In the genomic region with DNA sequence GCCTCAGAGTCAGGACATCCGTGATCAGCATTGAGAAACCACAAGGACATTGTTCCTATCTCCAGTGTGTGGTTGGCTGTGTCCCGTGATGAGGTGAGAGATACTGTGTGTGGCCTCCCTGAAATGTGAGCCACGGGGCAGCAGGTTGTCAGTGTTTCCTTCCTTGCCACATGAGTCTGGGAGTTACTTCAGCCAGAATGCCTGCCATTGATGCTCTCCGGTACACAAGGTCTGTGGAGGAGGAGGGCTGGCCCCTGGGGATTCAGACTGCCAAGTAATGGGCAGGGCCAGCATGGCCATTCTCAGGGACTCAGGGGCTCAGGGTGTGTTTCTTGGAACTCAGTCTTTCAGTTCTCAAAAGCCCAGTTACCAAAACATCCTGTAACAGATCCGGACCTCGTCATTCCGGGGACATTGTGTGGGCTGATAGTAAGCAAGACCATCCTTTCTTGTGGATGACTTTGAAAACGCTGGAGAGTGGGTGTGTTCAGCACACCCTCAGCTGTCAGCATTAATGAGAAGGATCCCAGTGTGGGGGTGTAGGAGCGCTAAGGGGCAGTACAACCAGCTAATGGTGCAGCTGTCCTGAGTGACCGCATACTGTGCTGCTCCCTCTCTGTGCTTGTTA, we compare ENCODE assay signal across 9 mouse cellular contexts. TPM values are rescaled to one million over a fixed set of nuclear protein-coding genes. Genes with fewer than 3 reads are reported as not detected.
DNase-seq lines count a peak whose midpoint lies in the region; ATAC-seq and TF ChIP-seq lines count a peak whose summit lies in the region.
"Had no signal": no experiment of that assay in that cellular context is flagged by ENCODE, and none has a peak within 500 bp of the region (broad histone marks: within the 10 kb centered on the region; RNA-seq: fewer than 3 reads in every experiment).

No protein-coding gene starts in this region.

- peaks cover 11% of the 10 kb centered on the region for H3K36me3 ChIP-seq in heart, embryonic 16.5 days (ENCODE audit: control insufficient read depth, insufficient read depth)
- no peaks in the 10 kb centered on the region for H3K36me3 ChIP-seq in liver, embryonic 16.5 days (ENCODE audit: control insufficient read depth, insufficient read depth)

- H3K4me3 ChIP-seq in heart, embryonic 16.5 days (ENCODE audit: low read length), result 0 out of 2 replicates have a peak overlapping the region, but pooled peaks have one; percentile 5
- 0 out of 2 replicates have a peak overlapping the region, but pooled peaks have one; percentile 3 for H3K4me3 ChIP-seq in liver, embryonic 16.5 days (ENCODE audit: low read depth, low read length)
- H3K4me3 ChIP-seq in cerebellum, adult 2 months (replicated peaks; ENCODE audit: insufficient read depth, low read depth, low read length), result no peak overlapping the region

- no peak for ATAC-seq in heart, embryonic 16.5 days (replicated peaks; ENCODE audit: extremely low read depth, insufficient read depth, low FRiP score)
- ATAC-seq in liver, embryonic 16.5 days (ENCODE audit: low read depth), result no peak

- H3K4me1 ChIP-seq in heart, embryonic 16.5 days (ENCODE audit: control insufficient read depth, insufficient read depth, low read length), result peaks cover 38% of the 10 kb centered on the region
- H3K4me1 ChIP-seq in liver, embryonic 16.5 days (ENCODE audit: control insufficient read depth, low read depth, low read length), result peaks cover 49% of the 10 kb centered on the region
- peaks cover 22% of the 10 kb centered on the region for H3K4me1 ChIP-seq in cerebellum, adult 2 months (ENCODE audit: control insufficient read depth, insufficient read depth, low read length)

- TF ChIP-seq POLR2A in cerebellum, adult 2 months (IDR thresholded peaks at IDR 0.05; ENCODE audit: borderline replicate concordance, insufficient read depth, low read length), result no peak

- peak; percentile 50 to 72 for DNase-seq in adrenal gland, adult (ENCODE audit: inconsistent age in 2 of 2, low spot score in 1 of 2)
- DNase-seq in adrenal gland, postnatal 4 days (ENCODE audit: low spot score in 2 of 2), result no peak
- DNase-seq in Muller cell, postnatal 12 days (ENCODE audit: inconsistent ontology term), result peak; percentile 75
- no peak for DNase-seq in cerebellum, adult 2 months
- no peak for DNase-seq in thymus, postnatal 14 days
- no peak for DNase-seq in layer of hippocampus, adult 8-10 months (ENCODE audit: low spot score in 2 of 2)

- H3K27me3 ChIP-seq in heart, embryonic 16.5 days (ENCODE audit: control insufficient read depth, insufficient read depth, low read length), result no peaks in the 10 kb centered on the region
- no peaks in the 10 kb centered on the region for H3K27me3 ChIP-seq in liver, embryonic 16.5 days (ENCODE audit: control insufficient read depth, insufficient read depth, low read depth, low read length)
- H3K27me3 ChIP-seq in cerebellum, adult 2 months (ENCODE audit: control insufficient read depth, insufficient read depth, low read length), result no peaks in the 10 kb centered on the region

- H3K4me2 ChIP-seq in heart, embryonic 16.5 days (ENCODE audit: low read depth, low read length), result peak overlapping the region; percentile 14; the same call in 1 of the 2 replicates
- H3K4me2 ChIP-seq in liver, embryonic 16.5 days (ENCODE audit: low read depth, low read length), result peak overlapping the region; percentile 96

- 65% methylated on average over 10 of the region's 10 CpGs for WGBS in heart, embryonic 16.5 days
- WGBS in liver, embryonic 16.5 days (ENCODE audit: insufficient replicate concordance), result 23% methylated on average over 10 of the region's 10 CpGs
- 51% methylated on average over 10 of the region's 10 CpGs for WGBS in cerebellum, adult 2 months

- no peak overlapping the region for H3K9ac ChIP-seq in heart, embryonic 16.5 days (ENCODE audit: low read length)
- no peak overlapping the region for H3K9ac ChIP-seq in liver, embryonic 16.5 days (ENCODE audit: low read depth, low read length)

- peak overlapping the region; percentile 30; the same call in 1 of the 2 replicates for H3K27ac ChIP-seq in heart, embryonic 16.5 days (ENCODE audit: low read length)
- peak overlapping the region; percentile 8 for H3K27ac ChIP-seq in liver, embryonic 16.5 days (ENCODE audit: low read length)
- no peak overlapping the region for H3K27ac ChIP-seq in cerebellum, adult 2 months (ENCODE audit: insufficient read depth, low read length)

- no peak for TF ChIP-seq CTCF in cerebellum, adult 2 months (IDR thresholded peaks at IDR 0.05; ENCODE audit: borderline replicate concordance, insufficient read depth, low read depth, low read length)

- no peaks in the 10 kb centered on the region for H3K9me3 ChIP-seq in heart, embryonic 16.5 days (replicated peaks; ENCODE audit: control insufficient read depth, low read length)
- H3K9me3 ChIP-seq in liver, embryonic 16.5 days (replicated peaks; ENCODE audit: control insufficient read depth, low read length), result no peaks in the 10 kb centered on the region

RNA-seq across cellular contexts. Expression of gene Pttg1ip, which starts 2.4 kb away (rescaled TPM):
- 100 to 1,000 TPM; 176 to 186 TPM for total RNA-seq in adrenal gland, postnatal 4 days (2021)
- 127 and 132 TPM in 2 replicates for polyA plus RNA-seq in heart, embryonic 16.5 days (2015; fragmentation: Nextera tagmentation; extraction: Ambion mirVana)
- polyA plus RNA-seq in liver, embryonic 16.5 days (2015; fragmentation: Nextera tagmentation; extraction: Ambion mirVana), result 87.3 and 94.5 TPM in 2 replicates
- polyA plus RNA-seq in cerebellum, adult 2 months (2012; rRNA removed), result 113 and 118 TPM in 2 replicates
- 10 to 100 TPM; 79.3 to 96.1 (median 86.9) TPM for total RNA-seq in layer of hippocampus, adult 8-10 months (2022)

RNA-seq across cellular contexts. Expression of gene Sumo3, which starts 22.0 kb away (rescaled TPM):
- 100 to 1,000 TPM; 181 to 183 TPM for total RNA-seq in adrenal gland, postnatal 4 days (2021)
- polyA plus RNA-seq in heart, embryonic 16.5 days (2015; fragmentation: Nextera tagmentation; extraction: Ambion mirVana), result 157 and 170 TPM in 2 replicates
- polyA plus RNA-seq in liver, embryonic 16.5 days (2015; fragmentation: Nextera tagmentation; extraction: Ambion mirVana), result 82.3 and 92.2 TPM in 2 replicates
- polyA plus RNA-seq in cerebellum, adult 2 months (2012; rRNA removed), result 301 and 310 TPM in 2 replicates
- 100 to 1,000 TPM; 144 to 152 (median 147) TPM for total RNA-seq in layer of hippocampus, adult 8-10 months (2022)

RNA-seq across cellular contexts. Expression of gene Gm49325, which starts 22.1 kb away (rescaled TPM):
- 10 to 100 TPM; 18.1 to 27.7 TPM for total RNA-seq in adrenal gland, postnatal 4 days (2021)
- polyA plus RNA-seq in heart, embryonic 16.5 days (2015; fragmentation: Nextera tagmentation; extraction: Ambion mirVana), result 4.6 TPM in 1 of 2 replicates, not detected in the other
- polyA plus RNA-seq in liver, embryonic 16.5 days (2015; fragmentation: Nextera tagmentation; extraction: Ambion mirVana), result 0.61 TPM in 1 of 2 replicates, not detected in the other
- polyA plus RNA-seq in cerebellum, adult 2 months (2012; rRNA removed), result 33.8 and 37.7 TPM in 2 replicates
- 10 to 100 TPM in 3 of 4 experiments, 1 to 10 TPM in 1; 7.6 to 33.3 (median 12.1) TPM for total RNA-seq in layer of hippocampus, adult 8-10 months (2022)
- polyA plus RNA-seq: gonadal fat pad, adult 2 months had no signal

RNA-seq across cellular contexts. Expression of gene Ube2g2, which starts 38.2 kb away (rescaled TPM):
- 10 to 100 TPM; 42.2 to 44.3 TPM for total RNA-seq in adrenal gland, postnatal 4 days (2021)
- polyA plus RNA-seq in heart, embryonic 16.5 days (2015; fragmentation: Nextera tagmentation; extraction: Ambion mirVana), result 85.4 and 91.0 TPM in 2 replicates
- 43.7 and 46.3 TPM in 2 replicates for polyA plus RNA-seq in liver, embryonic 16.5 days (2015; fragmentation: Nextera tagmentation; extraction: Ambion mirVana)
- 37.5 and 39.5 TPM in 2 replicates for polyA plus RNA-seq in cerebellum, adult 2 months (2012; rRNA removed)
- 10 to 100 TPM; 64.2 to 89.9 (median 76.6) TPM for total RNA-seq in layer of hippocampus, adult 8-10 months (2022)

RNA-seq across cellular contexts. Expression of gene Itgb2, which starts 53.9 kb away (rescaled TPM):
- total RNA-seq in adrenal gland, postnatal 4 days (2021), result 1 to 10 TPM; 5.3 to 8.5 TPM
- 4.7 and 8.7 TPM in 2 replicates for polyA plus RNA-seq in heart, embryonic 16.5 days (2015; fragmentation: Nextera tagmentation; extraction: Ambion mirVana)
- 18.2 and 20.6 TPM in 2 replicates for polyA plus RNA-seq in liver, embryonic 16.5 days (2015; fragmentation: Nextera tagmentation; extraction: Ambion mirVana)
- polyA plus RNA-seq in cerebellum, adult 2 months (2012; rRNA removed), result 2.3 and 2.4 TPM in 2 replicates
- total RNA-seq in layer of hippocampus, adult 8-10 months (2022), result 10 to 100 TPM in 2 of 4 experiments, 1 to 10 TPM in 2; 3.8 to 36.2 (median 15.3) TPM

Comparison
In these comparisons a context has a peak if more than half of its experiments do, and no peak if none do; other contexts are left out.
1. DNase-seq: peak in adrenal gland, adult (2 of 2) and Muller cell, postnatal 12 days (single experiment); none in adrenal gland, postnatal 4 days (0 of 2), cerebellum, adult 2 months (0 of 2), thymus, postnatal 14 days (single experiment) and layer of hippocampus, adult 8-10 months (0 of 2).